Mouse (Mus musculus) layer of hippocampus, postnatal 14 days (tissue): Measurements from ENCODE around the gene Enpp7. TPM values are rescaled to one million over a fixed set of nuclear protein-coding genes. Genes with fewer than 3 reads are reported as not detected.
A peak's percentile ranks its signal among the peaks of the same experiment; 100 is the strongest.

ENCODE experiments used
- DNase-seq, 2 experiments: peaks; one replicate each; pipeline ENCODE4 v3.0.0; 2021 to 2022; ENCODE audit warnings: low spot score in 2 of 2, mixed read lengths in 1 of 2
- long read RNA-seq, 2 experiments: library from polyadenylated mRNA; stranded (forward); transcript quantifications; one replicate each; pipeline ENCODE4 v2.0.0; 2021
- total RNA-seq, 2 experiments: library from RNA; stranded (reverse); gene quantifications; 2 replicates each; pipeline ENCODE4 v1.2.3; 2021

Gene Enpp7
- not detected for total RNA-seq
- long read RNA-seq, experiment 1 = 0 reads
- long read RNA-seq, experiment 2 = 0 reads

DNA sequence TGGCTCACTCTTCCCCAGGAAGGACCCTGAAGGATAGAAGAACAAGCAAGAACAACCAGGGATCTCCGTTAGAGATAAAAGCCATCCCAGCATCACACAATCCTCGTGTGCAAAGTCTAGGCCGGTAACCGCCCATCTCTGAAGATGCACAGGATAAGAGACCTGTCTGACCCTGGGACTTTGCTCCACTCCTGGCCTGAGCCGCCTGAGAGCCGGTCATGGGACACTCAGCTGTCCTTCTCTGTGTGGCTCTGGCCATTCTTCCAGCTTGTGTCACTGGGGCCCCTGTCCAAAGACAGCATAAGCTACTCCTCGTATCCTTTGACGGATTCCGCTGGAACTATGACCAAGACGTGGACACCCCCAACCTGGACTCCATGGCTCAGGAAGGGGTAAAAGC, at the start of gene Enpp7:
Enpp7 (plus strand) TSS at position 190 of the 400 bp plus-strand sequence.
- no peak for DNase-seq

DNA sequence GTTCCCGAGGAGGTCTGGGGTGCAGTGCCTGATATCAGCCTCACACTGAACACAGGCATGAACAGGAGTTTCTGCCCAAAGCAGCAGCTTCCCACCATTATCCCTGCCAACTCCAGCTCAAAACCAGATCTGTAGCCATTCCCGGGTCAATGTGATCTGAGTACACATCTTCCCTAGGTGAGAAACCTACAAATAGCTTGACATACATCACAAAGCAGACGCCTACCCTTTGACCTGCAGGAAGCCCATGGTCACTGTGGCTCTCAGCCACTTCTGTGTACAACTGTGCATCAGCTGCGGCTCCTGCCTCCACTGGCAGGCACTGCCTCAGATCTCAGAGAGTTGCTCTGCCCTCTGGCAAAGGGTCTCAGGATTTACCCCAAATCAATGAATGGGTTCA, 48.3 kb upstream of the Enpp7 start:
- no peak for DNase-seq

DNA sequence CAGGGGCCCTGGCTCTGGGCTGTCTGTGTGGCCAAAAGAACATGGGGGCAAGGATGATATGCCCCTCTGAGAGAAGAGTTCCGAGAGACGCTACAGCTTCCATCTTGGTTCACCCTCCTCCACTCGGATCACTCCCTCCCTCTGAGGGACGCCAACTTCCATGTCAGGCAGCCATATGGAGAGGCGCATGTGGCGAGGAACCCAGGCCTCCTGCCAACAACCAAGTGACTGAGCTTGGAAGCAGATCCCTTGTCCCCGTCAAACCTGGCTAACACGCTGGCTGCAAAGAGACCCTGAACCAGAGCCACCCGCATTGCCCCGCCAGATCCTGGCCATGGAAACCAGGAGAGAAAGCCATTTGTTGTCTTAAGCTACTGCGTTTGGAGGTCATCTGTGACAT, 47.4 kb upstream of the Enpp7 start:
- peak; percentile 84 to 92 for DNase-seq

DNA sequence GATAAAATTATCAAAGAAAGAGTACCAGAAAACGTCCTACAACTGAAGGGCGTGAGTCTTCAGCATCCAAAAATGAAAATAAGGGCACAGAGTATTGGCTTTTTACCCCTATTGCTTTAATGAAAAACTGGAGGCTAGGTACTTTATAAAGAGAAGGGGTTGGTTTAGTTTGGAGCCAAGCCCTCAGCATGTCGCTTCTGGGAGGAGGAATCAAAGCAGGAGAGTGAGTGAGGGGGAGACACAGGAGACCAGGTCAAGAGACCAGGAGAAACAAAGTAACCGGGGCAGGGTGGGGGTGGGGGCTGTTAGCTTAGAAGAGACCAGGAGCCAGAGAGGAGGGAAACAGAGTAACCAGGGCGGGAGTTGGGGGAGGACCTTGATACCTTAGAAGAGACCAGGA, 46.7 kb upstream of the Enpp7 start:
- DNase-seq = no peak

DNA sequence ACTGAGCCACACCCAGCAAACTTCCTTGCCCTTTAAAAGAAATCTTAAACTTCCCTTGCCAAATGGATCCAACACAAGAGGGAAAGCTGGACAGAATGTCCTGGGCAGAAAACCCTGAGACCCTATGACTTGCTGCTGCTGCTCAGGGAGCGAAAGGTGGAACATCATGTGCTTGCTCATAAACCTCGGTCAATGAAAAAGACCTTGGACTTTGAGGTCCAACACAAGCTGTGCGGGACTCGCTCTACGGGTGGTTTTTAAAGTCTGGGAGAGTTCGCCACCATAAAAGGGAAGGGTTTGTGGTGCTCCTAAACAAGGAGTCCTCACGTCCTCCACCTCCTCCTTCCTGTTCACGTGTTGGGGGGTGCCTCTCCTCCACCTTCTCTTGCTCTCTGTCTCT, 42.1 kb upstream of the Enpp7 start:
- DNase-seq = no peak

DNA sequence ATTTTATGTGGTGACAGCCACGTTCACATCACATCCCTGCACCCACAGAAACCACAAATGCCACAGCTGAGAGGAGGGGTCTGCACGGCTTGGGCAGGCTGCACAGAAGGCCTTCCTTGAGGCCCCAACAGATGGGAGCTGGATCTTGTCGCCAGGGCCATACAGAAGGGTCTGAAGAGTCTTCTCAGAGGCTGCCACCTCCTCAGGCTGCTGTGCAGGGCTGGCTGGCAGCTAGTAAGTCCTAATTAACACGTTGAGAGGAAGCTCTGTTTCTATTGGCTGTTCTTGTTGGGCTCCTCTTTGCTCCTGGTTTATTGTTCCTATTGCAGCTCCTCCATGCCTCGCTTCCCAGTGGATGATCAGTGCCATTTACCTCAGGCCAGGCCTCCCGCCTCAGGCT, 33.0 kb upstream of the Enpp7 start:
- no peak for DNase-seq

DNA sequence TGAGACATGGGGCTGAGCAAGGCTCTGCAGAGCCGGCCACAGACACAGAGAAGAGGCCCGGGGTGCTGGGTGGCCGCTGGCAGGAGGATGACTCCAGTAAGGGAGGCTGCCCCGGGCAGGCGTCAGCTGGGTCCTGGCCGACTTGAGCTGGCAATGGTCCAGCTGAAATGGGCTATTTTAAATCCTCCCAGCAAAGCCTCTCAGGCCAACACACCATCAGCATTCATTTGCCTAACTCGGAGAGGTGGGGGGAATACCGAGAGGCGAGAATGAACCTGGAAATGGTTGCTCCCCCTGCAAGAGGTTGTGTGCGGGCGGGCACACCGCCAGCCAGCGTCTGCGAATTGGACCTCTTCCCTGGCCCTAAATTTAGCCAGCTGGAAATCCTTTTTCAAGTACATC, 30.9 kb upstream of the Enpp7 start:
- DNase-seq = peak; percentile 74 to 87

DNA sequence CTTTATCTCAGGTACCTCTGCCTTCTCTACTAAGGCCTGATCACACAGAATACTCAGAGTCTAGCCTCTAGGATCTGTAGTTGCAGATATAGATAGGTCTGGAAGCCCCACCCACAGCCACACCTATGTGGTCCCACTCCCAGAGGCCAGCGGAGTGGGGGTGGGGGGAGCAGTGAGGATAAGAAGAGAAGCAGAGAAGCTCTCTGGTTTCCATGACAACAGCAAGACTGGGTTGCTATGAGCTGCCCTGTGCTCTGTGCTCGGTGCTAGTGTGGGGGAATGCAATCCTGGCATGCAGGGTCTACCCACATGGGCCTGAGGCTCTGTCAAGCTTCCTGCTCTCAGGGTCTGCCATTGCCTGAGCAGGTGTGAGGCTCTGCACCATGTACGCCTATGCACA, 27.3 kb upstream of the Enpp7 start:
- DNase-seq = peak in 1 of 2 experiments; percentile 57

DNA sequence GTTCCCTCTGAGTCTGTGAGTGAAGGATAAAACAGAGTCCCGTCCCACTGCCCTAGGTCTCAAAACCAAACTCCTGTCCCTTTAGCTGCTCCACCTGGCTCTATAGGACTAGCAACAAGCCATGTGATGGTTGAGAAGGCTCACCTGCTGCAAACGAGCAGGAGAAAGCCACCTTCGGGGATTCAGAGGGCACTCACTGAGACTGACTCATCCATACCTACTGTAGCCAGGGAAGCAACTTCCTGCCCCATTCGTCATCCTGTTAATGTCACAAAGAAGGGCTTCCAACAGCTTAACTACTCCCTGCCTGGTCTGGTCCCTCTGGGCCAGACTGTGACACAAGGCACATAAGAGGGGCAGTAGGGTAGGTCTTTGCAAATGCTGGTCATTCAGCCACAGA, 25.5 kb upstream of the Enpp7 start:
- DNase-seq = no peak

DNA sequence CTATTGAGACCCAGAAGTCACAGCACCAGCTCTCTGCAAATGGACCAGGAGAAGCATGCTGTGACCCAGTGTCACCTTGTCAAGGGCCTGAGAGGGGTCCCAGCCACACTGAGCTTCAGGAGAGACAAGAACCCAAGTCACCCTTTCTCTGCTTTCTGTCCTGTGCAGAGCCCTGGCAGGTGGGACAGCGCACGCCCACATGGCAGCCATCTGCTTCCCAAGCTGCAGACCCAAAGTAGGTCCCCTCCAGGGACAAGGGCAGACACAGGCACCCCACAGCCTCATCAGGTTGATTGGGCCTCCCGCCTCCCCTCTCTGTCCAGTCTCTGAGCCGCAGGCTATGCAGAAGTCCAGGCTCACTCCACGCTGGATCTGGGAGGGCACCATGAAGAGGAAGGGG, 24.1 kb upstream of the Enpp7 start:
- peak in 1 of 2 experiments; percentile 50 for DNase-seq

DNA sequence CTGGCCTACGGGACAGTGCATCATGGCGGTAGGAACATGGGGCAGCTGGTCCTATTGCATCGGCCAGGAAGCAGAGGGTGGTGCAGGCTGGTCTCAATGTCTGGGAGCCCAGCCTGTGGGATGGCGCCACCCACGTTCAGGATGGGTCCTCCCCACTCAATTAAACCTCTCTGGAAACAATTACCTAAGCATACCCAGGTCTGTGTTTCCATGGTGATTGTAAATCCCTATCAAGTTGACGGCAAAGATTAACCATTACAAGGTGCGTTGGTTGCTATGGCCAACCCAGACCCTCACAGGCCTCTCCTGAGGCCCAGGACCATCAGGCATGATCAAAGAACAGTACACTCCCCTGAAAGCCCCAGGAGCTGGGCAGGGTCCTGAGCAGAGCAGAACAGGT, 22.9 kb upstream of the Enpp7 start:
- no peak for DNase-seq

DNA sequence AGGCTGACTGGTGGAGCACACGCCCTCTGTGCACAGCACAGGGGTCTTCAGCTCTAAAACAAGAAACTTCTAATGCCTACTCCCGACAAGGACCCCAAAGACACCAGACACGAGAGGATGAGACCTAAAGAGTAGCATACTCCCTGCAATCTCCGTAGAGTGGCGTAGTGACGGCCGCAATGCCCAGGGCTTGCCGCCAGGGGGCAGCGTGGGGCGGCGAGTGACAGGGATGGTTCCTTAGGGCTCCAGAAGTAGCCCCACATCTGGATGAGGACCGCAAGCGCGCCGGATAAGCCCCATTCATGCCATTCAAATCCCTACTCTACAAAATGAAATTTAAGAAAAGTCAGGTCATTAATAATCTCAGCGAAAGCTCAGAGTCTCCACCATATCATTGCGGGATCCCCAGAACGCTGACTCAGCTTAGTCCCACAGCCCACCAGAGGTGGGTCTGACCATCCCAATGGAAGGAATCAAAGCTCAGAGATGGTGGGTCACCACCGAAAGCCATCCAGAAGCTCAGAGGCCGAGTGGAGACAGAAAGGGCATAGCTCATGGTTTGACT, 16.4 kb upstream of the Enpp7 start:
- DNase-seq = no peak

DNA sequence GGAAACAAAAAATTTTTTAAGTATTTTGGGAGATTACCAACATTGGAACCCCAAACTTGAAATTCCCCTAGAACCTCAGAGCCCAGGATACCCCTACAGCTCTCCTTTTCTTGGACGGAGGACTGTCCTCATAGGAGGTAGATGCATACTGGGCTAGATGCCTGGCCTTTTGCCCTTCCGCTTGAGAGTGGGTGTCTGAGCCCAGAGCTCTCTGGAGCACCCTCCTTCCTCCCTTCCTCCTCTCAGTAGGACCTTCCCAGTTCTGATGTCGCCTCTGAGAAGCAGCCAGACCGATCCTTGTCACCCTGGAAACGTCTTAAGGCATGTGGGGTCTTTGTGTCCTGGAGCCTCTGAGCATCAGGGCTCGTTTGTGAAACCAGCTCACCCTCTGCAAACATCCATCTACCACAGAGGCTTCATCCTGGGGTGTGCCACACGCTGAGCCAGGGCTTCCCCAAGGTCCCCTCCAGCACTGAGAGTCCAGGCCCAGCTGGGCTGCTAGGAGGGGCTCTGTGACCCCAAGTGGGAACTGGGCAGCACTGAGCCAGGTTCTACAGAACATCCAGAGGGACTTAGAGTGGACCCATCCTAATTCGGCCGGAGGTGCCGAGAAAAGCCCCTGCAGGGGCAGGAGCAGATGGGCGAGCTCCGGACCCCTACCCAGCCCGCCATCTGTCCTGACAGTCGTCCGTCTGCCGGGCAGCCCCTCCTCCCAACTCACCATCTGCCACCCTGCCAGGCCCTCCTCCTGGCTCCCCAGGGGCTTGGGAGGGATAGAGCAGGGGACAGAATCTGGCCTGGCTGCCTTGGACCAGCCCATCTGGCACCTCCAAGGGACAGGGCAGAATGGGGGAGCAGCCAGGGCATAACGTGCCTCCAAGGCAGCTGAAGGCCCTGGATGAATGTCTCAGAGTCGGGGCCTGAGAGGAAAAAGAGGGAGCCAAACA, 15.3 kb upstream of the Enpp7 start:
- peak; percentile 24 to 63 for DNase-seq

DNA sequence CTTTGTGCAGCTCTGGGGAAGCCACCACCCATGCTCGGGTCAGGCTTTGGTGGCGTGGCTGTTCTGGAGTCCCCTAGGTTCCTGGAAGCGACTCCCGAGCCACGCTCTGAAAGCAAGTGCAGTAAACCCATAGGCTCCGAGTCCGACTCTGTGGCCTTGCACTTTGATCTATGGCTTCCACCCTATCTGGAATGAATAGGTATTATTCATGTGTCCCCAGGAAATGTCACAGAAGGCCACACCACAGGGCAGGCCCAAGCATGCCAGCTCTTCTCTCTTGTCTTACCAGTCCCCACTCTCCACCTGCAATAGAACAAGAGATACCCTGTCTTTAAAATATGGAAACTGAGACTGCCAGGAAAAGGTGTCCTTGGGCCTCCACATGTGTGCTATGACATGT, 13.6 kb upstream of the Enpp7 start:
- no peak for DNase-seq

DNA sequence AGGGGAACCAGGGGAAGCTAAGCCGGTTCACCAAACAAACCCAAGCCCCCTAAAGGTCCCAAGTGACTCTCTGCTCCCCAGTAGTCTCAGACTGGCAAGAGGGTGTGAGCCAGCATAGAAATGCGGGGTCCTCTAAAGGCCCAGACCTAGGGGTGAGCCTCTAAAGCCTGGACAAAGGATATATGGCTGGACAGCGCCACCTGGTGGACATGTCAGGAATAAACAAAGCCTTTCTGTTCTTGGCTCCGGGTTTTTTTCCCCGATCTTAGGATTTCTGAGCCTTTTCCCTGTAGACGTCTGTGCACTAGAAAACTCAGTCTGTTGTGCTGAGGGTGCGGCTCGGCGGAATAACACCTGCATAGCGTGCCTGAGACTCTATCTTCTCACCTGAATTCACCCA, 12.6 kb upstream of the Enpp7 start:
- DNase-seq = peak; percentile 78 to 79

DNA sequence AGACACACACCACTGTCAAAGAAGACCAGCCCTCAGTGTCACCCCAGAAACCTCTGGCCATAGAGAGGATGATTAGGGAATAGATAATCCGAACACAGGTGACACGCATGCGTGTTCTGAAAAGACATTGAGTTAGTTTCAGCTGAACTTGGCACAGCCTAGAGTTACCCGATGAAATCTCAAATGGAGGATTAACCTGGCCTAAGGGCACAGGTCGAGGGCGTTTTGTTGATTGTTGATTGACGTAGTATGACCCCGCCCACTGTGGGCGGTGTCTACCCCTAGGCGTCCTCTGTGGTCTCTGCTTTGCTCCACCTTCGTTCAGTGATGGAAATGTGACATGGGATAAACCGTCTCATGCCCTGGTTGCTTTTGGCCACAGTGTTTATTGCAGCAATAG, 12.1 kb upstream of the Enpp7 start:
- no peak for DNase-seq

DNA sequence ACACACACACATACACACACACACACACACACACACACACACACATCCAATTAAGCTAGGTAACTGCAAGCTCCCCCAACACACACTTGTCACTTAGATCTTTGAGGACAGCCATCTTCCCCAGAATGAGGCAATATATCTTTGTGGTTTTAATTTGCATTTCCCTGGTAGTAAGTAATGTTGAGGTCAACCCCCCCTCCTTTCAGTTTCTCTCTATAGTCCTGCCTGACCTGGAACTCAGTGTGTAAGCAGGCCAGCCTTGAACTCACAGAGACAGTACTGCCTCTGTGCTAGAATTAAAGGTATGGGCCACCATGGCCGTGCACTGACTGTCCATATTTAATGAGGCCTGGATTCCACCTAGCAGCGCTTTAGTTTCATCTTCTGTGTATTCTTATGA, 7.6 kb upstream of the Enpp7 start:
- DNase-seq = no peak

DNA sequence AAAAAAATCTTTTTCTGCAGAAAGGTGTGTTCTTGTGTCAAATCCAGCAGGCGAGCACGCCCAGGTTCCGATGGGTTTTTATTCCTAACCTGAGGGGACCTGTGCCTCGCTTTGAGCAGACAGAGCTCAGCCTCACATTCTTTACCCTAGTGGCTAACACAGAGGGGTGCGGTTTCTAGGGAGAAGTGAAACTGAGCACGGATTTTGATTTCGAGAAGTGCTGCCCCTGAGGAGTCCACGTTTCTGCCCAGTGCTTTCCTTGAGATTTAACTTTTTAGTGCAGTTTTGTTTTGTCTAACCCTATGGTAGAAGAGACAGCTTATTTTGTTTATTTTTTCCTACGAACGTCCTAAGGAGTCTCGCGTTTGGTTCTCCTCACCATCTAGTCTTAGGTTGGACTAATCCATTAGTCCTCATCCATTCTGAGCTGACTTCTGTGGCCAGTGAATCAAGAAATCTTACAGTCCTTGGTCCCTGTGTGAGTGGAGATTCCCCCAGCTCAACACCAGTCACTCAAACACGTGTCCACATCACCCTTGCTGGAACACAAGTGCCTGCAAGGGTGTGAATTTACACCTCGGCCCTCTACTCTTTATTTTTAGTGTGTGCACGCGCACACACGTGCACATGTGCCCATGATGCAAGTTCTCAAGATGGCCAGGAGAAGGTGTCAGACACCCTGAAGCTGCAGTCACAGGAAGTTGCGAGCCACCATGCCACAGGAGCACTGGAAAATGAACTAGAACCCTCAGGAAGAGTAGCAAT, 6.8 kb upstream of the Enpp7 start:
- no peak for DNase-seq

DNA sequence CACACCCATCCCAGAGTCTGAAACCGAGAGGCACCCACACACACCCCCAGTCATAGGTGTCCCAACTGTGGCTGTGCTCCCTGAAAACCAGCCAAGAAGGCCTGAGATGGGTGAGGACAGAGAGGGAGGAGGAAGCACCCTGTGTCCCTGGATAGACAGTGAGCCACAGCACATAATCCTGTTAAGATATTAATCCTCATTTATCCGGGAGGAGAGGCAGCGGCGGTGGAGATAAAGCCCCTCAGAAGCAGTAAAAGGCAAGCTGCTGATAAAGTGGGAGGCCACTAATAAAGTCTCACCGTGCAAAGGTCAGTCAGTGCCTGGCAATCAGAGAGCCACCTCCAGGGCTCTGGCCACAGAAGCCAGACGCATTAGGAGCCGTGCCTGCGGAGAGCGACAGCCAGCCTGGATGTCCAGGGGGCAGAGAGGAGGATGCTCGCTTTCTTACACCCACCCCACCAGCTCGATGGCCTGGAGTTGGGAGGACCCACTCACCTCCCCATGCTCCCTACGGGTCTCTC, 5.3 kb upstream of the Enpp7 start:
- DNase-seq = no peak

DNA sequence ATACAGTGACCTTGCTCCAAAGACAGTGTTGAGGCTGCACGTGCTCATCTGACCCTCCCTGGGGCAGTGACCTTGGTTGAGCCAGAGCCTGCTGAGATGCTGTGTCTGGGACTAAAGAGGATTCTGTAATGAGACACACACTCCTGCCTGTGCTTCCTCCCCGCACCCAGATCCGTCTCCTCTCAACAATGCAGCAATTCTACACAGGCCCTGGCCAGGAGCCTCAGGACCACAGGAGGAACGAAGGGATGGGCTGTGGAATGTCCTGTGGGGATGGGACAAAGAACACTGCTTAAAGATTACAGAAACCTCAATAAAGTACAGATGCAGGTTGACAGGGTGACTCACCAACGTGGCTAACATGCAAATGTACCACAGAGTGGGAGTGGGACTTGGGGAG, 2.4 kb upstream of the Enpp7 start:
- no peak for DNase-seq

DNA sequence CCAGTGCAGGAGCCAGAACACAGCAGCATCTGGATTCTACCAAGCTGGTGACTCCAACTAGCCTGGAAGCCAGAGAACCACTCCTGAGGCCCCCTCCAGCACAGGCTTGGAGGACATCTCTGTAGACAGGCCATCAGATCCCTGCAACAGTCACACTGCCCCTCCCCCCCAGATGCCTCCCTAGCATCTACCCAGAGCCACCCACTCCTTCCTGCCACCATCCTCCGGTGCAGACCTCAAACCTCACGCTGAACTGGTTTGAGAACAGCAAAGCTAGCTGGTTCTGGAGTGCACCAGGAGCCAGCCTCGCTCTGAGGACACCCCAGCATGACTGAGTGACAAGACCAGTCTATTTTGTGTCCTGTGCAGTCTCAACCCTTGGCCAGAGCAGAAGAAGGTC, 4.8 kb downstream of the Enpp7 start:
- no peak for DNase-seq

DNA sequence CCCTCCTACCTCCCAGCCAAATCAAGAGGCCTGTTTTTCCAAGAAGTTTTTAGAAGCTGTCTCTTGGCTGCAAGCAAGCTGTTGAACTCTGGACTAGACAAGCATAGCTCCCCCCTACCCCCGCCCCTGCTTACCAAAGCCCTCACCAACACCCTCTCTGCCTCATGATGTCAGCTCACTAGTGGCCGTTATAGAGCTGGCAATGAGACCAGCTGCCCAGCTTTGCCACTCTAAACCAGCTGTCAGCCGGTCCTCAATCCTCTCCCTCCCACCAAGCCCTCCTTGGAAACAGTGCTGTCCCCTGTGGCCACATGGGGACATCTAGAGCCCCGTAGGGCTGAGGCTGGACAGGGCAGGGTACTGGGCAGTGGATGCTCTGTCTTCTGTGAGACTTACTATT, 7.5 kb downstream of the Enpp7 start:
- DNase-seq = no peak
